Mouse (Mus musculus) brain, adult 2 months (tissue): Measurements from ENCODE around the gene Qsox2.

ENCODE experiments used
- DNase-seq: peaks from one replicate; pipeline ENCODE4 v3.0.0; 2011; ENCODE audit warnings: low read depth, low spot score

Qsox2 gene

DNA sequence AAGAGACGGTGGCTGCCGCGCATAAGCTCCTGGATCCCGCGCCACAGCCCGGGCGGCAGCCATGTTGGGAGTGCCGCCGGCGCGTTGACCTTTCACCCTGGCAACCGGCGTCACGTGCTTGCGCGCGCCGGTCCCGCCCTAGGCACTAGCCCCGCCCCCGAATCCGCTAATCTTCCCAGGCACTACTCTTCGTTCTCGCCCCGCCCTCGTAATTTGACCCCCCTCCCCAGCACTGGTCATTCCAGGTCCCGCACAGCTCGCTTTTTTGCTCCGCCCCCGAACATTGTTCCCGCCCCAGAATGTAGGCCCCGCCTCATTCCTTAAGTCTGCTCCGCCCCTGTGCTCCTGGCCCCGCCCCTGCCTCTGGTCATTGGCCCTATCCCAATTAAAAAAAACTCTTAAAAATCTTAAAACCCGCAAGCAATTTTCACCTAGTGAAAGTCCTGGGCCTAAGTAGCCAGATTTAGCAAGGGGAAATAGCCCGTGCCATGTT lies at the start of gene Qsox2:
Qsox2 (minus strand) TSS at position 236 of the 493 bp plus-strand sequence.
- DNase-seq: peak; percentile 91

DNA sequence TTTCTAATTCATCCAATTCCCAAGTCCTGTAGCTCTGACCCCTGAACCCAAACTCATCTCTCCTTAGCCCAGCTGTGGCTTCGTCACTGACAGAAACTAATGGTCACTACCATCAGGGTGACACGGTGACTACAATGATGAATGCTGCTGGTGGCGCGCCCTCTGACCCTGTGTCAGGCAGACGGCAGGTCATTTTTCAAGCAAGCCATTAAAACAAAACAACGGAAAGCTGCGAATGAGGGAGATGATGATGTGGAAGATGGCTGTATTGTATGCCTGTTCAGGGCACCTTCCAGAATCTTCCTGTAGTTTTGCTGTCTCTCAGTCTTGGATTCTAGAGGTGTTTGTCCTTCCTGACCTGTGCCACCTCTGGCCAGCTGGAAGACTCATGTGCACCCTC lies 49.1 kb upstream of the Qsox2 start:
- DNase-seq: no peak

DNA sequence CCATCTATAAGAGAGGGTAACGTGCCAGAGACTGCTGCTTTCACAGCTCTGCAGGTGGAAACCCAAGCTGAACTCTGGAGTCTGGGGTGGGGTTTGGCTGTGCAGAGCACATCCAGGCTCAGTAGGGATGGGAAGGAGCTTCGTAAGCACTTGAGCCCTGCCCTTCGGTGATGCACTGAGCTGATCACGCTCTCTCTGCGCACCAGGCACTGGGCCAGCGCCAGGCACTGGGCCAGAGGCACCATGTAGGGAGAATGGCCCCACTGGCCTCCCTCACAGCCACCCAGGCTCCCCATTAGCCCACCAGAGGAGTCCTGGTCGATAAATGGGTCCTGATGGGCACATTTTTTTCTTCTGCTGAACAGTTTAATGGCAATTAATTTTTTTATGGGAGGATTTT lies 48.5 kb upstream of the Qsox2 start:
- peak; percentile 52 for DNase-seq

DNA sequence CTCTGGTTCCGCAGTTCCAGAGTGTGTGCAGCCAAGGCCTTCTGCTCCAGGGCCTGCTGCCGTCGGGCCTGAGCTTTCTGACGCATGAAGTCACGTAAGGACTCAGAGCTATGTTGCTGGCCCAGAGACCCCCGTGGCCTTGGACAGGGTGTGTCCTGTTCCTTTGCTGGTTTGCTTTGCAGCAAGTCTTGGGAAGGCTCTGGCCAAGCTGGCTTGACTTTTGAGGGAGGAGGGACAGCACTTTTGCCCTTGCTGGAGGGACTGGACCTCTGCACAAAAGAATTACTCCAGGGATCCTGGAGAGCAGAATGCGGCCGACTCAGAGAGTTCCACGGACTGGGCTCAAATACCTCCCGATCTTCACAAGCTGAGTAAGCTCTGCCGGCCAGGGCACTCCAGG lies 43.3 kb upstream of the Qsox2 start:
- no peak for DNase-seq

DNA sequence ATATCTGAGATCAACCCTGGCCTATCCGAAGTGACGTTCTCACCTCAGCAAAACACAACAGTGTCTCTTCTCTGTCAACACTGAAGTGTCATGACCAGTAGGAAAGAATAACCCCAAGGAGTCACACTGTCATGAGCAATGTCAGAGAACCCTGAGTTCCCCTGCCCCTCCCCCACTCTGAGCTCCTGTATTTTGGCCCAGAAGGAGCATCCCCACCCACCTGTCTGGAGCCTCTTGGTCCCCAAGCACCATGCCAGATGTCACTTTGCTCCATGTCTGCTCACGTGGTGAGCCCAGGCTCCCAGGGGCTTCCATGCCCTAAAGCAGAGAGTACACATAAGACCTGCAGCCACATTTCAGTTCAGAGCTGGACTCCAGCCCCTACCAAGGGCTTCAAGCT lies 42.4 kb upstream of the Qsox2 start:
- DNase-seq: no peak

DNA sequence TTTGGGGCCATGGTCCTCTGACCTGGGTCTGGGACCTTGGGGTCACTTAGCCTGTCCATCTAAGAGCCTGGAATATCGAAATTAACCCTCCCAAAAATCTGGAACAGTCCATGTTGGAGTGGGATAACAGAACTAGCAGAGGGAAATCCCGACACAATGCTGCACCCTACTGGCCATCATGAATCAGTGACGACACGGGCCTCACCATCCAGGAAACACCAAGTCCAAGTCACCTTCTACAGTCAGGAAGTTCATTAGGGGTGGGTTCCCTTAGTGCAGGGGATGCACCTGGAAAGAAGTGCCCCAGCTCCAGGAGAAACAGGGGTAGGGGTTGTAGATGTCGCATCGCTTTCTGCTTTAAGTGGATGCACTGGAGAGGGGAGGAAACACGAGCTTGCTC lies 36.3 kb upstream of the Qsox2 start:
- DNase-seq: peak; percentile 83

DNA sequence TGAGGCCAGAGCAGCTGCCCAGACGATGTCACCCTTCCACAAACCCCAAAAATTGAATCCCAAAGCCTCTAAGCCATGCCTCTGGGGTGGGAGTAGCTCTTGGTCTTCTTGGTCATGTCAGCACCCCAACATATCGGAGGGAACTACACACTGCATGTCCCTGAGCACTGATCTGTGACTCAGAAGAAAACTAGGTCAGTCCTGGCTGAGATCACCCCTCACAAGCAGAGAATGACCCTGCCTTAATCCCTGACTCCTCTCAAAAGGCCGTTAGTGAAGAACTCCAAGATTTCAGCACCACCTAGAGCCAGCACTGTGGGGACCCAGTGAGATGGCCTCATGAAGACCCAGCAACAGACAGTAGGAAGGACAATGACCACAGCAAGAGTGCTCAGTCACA lies 30.9 kb upstream of the Qsox2 start:
- no peak for DNase-seq

DNA sequence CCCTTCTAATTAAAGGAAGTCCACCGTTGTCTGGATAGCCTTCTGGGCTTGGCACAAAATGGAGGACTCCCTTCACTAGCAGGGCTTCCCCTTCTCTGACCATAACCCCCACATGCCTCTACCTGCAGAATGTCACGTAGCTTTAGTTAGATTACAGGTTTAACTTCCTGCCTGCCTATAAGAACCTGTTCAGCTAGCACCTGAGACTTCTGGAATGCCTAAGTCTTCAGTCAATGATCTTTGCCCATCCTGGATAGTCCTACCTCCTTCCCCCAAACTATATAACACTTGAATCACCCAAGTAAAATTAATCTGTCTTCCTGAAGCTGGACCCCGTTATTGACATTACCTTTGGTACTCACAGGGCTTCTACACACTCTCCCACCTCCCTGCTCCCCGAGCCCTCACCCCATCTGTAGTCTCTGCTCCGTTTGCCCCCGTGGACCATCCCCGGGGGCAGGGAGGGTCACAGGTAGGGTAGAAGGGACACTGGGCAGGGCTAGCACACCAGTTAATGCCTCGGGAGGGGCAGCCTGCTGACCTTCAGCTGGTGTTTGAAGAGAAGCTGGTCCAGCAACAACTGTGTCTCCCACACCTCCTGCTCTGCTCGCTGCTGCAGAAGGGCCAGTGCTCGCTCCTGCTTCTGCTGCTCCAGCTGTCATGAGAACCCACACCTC lies 28.9 kb upstream of the Qsox2 start:
- DNase-seq: no peak

DNA sequence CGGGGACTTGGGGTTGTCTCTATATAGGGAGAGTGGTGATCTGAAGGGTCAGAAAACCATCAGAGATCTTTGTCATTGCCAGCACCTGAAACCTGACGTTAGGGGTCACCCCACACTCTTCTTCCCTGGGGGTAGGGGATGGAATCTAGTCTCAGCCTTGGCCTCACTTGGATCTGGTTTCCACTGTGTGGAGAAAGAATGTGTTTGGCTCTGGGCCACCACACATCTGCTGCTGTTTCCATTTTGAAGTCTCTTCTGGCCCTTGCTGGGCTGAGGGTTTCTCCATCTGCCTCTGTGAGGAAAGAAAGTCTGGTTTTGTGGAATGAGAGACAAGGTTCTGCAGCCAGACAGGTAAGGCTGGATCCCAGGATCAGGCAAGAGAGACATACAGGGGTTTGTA lies 27.8 kb upstream of the Qsox2 start:
- no peak for DNase-seq

DNA sequence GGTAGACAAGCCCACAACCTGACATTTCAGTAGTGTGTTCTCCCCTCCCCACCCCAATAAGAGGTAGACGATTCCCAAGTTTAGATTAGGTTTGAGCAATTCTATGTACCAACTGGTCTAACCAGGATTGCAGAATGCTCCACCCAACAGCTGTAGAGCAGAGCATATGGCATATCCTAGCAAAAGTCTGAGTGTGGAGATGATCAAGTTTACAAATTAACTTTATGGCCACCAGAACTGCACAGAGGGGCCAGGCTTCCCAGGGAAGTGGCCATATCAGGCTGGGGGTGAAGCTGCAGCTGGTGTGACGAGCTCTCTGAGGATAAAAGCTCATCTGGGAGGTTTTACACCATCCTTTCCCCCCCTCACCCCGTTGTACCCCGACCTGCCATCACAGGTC lies 27.3 kb upstream of the Qsox2 start:
- no peak for DNase-seq

DNA sequence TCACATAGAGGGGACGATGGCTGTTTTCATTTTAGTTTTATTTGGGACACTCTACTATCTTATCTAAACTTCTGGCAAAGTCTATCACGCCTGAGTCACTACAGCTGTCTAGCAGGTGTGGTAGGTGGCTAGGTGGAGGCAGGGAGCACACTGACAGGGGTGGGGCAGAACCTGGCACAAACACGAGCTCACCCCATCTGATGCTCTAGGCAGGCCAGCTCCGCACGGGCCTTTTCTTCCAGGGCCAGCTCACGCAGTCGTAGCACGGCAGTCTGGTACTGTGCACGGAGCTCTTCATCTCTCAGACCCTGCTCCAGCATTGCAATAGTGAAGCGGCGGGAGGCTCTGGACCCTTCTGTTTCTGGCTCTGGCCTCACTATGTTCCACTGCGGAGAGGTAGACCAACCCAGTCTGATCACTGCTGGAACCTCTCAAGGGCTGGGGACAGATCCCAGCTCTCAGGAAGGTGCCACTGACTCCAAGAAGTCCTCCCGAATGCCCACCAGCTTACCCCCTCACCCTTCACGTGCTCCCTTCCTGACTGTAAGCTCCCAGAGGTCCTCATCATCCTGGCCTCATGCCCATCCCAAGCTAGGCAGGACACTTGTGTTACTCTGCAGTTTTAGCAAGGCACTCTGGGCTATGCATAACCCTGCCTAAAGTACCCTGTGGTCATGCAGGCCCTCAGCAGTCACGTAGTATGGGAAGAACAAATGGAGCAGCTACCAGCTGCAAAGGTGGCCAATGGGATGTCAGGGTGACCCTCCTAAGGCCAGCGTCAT lies 20.2 kb upstream of the Qsox2 start:
- DNase-seq: no peak

DNA sequence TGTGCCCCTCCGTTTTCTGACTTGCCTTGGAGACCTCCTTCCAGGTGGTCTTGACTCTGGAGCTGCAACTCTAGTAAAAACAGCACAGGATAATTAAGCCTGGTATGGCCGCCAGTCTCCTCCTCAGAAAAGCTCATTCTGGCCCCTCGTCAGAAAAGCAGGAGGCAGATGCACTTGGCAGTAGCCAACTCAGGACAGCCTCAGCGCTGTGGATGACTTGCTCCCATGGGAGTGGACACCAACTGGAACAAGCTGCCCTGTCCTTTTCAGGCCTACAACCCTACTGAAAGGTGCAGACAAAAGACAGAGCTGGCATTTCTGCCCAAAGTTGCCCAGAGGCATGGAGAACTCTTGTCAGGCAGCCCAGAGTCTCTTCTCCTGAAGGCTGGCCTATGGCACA lies 17.5 kb upstream of the Qsox2 start:
- DNase-seq: no peak

DNA sequence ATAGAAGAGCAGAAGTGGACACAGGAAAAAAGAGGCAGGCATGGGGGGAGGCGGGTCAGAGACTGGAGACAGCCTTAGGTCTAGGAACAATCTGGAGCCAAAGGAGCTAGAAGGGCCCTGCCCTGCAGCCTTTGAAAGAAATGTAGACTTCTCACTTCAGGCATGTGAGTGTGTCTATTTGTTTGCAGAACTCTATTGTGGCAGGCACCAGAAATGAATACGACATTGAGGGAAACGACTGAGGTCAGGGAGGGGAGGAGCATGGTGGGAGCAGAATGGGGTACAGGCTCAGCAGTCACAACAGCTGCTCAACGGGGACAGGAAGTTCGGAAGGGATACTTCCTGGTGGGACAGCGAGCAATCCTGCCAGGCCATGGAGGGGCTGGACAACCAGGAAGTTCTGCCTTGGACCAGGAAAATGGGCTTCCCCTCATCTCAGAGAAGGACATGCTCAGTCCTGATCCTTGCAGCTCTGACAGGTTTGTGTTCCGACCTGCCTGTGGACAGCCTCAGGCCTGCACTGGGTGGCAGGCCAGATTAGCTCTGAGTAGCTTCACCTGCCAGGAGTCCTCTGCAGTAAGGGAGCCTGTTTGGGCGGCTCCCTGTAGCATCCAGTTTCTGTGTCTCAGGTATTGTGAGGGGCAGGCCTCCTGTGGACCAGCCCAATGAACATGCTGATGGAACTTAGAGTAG lies 15.3 kb upstream of the Qsox2 start:
- DNase-seq: no peak

DNA sequence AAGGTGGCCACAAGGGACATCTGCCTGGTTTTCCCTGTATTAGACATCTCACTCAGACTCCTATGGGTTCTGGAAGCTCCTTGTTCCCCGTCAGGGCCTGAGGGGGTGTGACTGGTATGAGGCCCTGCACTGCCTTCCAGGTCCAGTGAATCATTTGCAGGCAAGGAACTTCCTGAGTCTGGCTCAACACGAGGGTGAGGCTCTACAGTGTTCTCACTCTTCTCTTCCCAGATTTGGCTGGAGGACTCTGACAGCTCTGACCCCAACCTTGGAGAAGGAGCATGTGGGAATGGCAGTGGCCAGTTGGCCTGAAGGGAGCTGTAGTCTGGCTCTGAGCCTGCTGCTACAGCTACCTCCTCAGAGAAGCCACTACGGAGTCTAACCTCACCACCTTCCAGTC lies 10.2 kb upstream of the Qsox2 start:
- DNase-seq: no peak

DNA sequence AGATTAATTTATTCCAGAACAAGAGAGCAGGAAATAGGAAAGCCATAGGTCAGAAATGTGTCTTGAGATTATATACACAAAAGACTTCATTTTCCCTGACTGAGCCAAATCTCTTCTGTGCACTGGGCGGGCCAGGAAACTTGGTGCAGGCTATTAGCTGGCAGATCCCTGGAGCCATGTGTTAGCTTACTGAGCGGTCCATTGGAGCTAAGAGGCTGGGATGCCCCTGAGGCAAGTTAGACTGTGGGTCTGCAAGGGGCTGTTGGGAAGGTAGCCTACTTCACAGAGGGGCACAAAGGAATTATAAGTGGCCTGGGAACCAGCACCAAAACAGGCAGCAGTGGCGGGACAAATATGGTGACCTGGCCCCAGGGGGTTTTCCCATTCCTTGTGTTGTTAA lies 3.5 kb upstream of the Qsox2 start:
- DNase-seq: no peak

DNA sequence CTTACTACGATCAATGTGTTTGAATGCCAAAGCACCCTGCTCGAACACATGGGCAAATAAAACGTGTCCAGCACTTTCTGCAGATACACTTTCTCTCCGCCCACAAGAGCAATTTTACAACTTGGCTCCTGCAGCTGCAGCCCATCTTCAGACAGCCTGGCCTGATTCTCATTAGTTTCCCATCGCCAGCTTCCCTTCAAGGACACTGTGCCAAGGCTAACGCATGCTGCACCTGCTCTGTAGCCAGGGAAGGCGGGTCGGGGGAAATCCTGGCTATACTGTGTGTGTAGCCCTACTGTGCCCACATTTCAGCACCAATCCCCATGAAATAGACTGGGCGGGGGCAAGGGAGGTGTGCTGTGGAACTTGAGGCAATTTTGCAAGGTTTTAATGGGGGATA lies 3.0 kb upstream of the Qsox2 start:
- DNase-seq: peak; percentile 58

DNA sequence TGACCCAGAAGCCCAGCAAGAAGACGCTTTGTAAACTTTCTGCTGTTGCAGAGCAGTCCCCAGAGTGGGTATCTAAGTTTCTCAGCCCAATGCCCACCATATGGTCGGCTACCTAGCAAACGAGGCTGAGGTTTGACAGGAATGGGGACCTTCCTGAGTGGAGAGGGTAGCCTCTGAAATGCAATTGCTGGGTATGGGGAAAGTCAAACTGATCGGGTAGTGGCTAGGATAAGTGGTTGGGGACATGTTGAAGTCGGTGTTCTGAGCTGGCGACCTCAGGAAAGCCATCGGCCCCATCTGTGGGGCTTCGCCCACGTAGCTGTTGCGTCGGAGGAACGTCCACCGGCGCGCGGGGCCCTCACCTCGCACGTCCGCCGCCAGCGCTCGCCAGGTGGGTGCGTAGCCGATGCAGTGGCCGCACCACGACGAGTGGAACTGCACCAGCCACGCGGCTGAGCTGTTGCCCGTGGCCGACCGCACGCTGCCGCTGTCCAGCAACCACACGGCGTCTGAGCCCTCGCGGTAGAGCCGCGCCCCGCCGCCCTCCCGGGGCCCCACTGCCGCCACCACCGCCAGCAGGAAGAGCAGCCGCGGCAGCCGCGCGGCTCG lies 540 bp downstream of the Qsox2 start:
- DNase-seq: peak; percentile 60

DNA sequence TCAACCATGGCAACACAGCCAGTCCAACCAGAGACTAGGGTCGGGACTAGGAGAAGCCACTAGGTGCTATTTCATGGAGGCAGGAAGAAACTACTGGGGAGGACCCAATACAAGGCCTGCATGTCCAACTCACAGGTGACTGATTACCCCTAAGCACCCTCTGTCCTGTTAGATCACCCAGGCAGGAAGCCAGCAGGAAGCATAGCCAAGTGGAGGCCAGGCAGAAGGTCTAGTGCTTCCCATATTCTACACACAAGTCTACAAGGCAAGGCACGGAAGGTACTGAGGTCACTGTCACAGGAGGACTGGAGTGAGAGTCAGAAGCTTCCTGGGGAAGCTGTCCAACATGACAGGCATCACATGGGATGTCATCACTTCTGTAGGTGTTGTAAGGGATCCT lies 2.6 kb downstream of the Qsox2 start:
- DNase-seq: no peak

DNA sequence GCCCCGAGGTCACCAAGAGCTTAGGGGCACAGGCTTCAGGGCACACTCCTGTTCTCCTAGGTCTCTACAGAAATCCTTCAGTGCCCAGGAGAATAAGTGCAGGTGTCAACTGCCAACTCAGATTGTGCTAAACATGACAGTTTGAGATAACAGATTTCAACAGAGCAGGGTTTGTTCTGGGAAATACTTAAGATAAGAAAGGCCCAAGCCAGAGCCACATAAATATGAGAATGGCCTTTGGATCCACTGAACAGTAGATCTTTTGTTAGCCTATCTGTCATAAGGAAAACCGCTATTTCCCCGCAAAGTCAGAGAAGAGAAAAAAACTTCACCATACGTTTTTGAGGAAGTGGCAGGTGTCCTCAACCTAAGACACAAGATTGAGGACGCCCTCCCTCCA lies 3.1 kb downstream of the Qsox2 start:
- no peak for DNase-seq

DNA sequence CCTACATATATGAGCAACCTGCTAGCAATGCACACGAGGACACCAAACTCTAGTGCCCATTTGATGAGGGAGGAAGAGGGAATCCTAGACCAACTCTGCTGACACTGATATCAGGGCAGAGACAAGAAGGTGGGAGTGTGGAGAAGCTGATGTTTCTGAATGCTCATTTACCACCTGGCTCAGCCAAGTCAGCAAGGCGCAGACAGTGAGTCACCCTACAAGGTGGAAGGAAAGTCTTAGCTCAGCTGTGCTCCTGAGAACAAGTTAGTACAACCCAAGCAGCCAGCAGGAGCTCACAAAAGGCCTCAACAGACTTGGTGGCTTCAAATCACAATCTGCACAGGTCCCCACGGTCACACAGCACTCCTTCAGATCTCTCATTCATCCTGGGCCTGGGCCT lies 6.0 kb downstream of the Qsox2 start:
- peak; percentile 72 for DNase-seq

DNA sequence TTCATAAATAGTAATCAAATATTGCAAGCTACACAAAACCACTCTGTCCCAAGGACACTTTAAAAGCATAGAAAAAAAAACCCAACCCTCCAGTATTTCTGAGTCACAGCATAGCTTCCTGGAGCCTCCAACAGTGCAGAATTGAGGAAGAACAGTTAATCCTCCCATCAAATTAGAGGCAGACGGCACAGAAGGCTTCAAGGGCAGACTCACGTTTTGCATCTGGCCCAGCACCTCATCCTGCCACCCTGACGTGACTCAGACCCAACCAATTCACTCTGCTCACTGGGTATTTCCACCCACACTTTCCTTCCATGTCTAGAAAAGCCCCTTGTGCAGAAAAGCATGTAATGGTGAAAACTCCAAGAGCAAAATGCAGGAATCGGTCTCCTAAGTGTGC lies 7.1 kb downstream of the Qsox2 start:
- peak; percentile 84 for DNase-seq

DNA sequence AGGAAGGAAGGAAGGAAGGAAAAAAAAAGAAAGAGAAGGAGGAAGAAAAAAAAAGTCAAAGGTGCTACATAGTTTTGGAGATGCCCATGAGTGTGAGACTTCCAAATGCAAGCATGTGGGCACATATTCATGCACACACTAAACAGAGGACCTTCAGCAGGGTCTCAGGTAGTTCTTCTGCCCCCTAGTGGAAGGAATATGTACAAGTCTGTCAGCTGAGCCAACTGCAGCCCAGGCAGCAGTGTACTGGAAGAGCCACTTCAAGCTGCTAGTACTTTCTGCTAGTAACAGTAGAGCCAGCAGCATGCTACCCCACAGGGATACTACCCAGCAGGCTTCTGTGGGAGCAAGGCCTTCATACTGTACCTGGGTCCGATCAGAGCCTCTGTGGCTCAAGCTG lies 9.5 kb downstream of the Qsox2 start:
- peak; percentile 89 for DNase-seq
